Mouse (Mus musculus) neural tube, embryonic 13.5 days (tissue): ENCODE results near the gene Hivep3. TPM values are rescaled to one million over a fixed set of nuclear protein-coding genes. Genes with fewer than 3 reads are reported as not detected.

Source experiments
- ATAC-seq: fragments of 200-750 bp; cut with Nextera tagmentation; 2 replicates; pipeline ENCODE4 v1.8.0; 2017; ENCODE audit warnings: low read depth, mild to moderate bottlenecking, moderate TSS enrichment, moderate library complexity
- H3K27ac ChIP-seq: fragments of 300-500 bp; sonication (generic); replicated peaks from 2 replicates; pipeline ENCODE4 v1.5.1; 2015; ENCODE audit warnings: moderate library complexity, mild to moderate bottlenecking, inconsistent platforms
- H3K27me3 ChIP-seq: fragments of 300-500 bp; sonication (generic); 2 replicates; pipeline ENCODE4 v1.6.1; 2015; ENCODE audit warnings: mild to moderate bottlenecking, inconsistent platforms
- H3K36me3 ChIP-seq: fragments of 300-500 bp; sonication (generic); 2 replicates; pipeline ENCODE4 v1.6.1; 2015; ENCODE audit warnings: mild to moderate bottlenecking, inconsistent platforms
- H3K4me1 ChIP-seq: fragments of 300-500 bp; sonication (generic); replicated peaks from 2 replicates; pipeline ENCODE4 v1.6.1; 2015; ENCODE audit warnings: inconsistent platforms
- H3K4me2 ChIP-seq: fragments of 300-500 bp; sonication (generic); 2 replicates; pipeline ENCODE4 v1.6.1; 2015; ENCODE audit warnings: inconsistent platforms, mild to moderate bottlenecking, moderate library complexity
- H3K4me3 ChIP-seq: fragments of 300-500 bp; sonication (generic); 2 replicates; pipeline ENCODE4 v1.5.1; 2015; ENCODE audit warnings: mild to moderate bottlenecking, inconsistent platforms
- H3K9ac ChIP-seq: fragments of 300-500 bp; sonication (generic); 2 replicates; pipeline ENCODE4 v1.6.1; 2015; ENCODE audit warnings: moderate library complexity, mild to moderate bottlenecking, inconsistent platforms
- H3K9me3 ChIP-seq: fragments of 300-500 bp; sonication (generic); 2 replicates; pipeline ENCODE4 v1.6.1; 2016; ENCODE audit warnings: inconsistent platforms
- WGBS: fragments of 180-500 bp; shearing (Covaris S2); methylation state at CpG from one replicate; pipeline ENCODE4 v1.1.7; 2015; 5-methylcytosine and 5-hydroxymethylcytosine counted together
- polyA plus RNA-seq: library from polyadenylated mRNA; unstranded; fragments of >200 nt; fragmentation: Nextera tagmentation; extraction: Ambion mirVana; gene quantifications from 2 replicates; pipeline ENCODE4 v1.2.1, GENCODE M21; 2015

Hivep3 gene
- polyA plus RNA-seq, 1 experiment from 2014 or later, result 20.6 TPM

- H3K27ac ChIP-seq, result no peak overlapping the region
- no peak for ATAC-seq
- no peaks in the 10 kb centered on the region for H3K36me3 ChIP-seq
- no peaks in the 10 kb centered on the region for H3K9me3 ChIP-seq
- no peak overlapping the region for H3K9ac ChIP-seq
- no peak overlapping the region for H3K4me2 ChIP-seq
- H3K4me1 ChIP-seq, result peaks cover 30% of the 10 kb centered on the region
- no peak overlapping the region for H3K4me3 ChIP-seq
- no peaks in the 10 kb centered on the region for H3K27me3 ChIP-seq
- 33% methylated on average over 4 of the region's 4 CpGs for WGBS
Observed at GRCm38 (mm10) chr4:119882401-119882800, 148.8 kb downstream of the Hivep3 start.

- no peaks in the 10 kb centered on the region for H3K27me3 ChIP-seq
- ATAC-seq, result no peak
- H3K36me3 ChIP-seq, result no peaks in the 10 kb centered on the region
- H3K4me1 ChIP-seq, result peaks cover 33% of the 10 kb centered on the region
- 40% methylated on average over 5 of the region's 5 CpGs for WGBS
- no peaks in the 10 kb centered on the region for H3K9me3 ChIP-seq
- H3K27ac ChIP-seq, result no peak overlapping the region
- no peak overlapping the region for H3K4me2 ChIP-seq
- H3K9ac ChIP-seq, result no peak overlapping the region
- H3K4me3 ChIP-seq, result no peak overlapping the region
Observed at GRCm38 (mm10) chr4:119882814-119883213, 149.2 kb downstream of the Hivep3 start.

DNA sequence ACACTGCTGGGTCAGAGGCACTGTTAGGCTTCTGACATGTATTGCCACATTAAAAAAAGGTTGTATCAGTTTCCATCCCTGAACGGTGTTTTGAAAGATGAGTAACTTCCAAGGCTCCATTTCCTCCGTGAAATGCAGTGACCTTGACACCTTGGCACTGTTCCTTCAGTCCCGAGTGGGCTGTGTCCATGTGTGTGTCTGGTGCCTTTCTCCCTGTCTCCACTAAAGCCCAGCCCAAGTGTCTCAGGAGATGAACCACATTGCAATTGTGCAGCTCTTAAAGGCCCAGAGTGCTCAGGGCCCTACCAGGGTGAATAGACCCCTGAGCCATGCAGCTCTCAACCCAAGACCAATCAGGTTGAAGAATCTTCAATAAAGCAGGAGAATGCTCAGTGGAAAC lies 153.0 kb downstream of the Hivep3 start:
- Histone ChIP-seq H3K36me3 (no peaks in the 10 kb centered on the region), H3K9ac (no peak overlapping the region), H3K4me2 (no peak overlapping the region), H3K4me3 (no peak overlapping the region), H3K27me3 (no peaks in the 10 kb centered on the region), H3K9me3 (no peaks in the 10 kb centered on the region), H3K4me1 (peaks cover 15% of the 10 kb centered on the region; the same call in 1 of the 2 replicates), H3K27ac (no peak overlapping the region)
- ATAC-seq, result no peak
- 77% methylated on average over 3 of the region's 3 CpGs for WGBS

DNA sequence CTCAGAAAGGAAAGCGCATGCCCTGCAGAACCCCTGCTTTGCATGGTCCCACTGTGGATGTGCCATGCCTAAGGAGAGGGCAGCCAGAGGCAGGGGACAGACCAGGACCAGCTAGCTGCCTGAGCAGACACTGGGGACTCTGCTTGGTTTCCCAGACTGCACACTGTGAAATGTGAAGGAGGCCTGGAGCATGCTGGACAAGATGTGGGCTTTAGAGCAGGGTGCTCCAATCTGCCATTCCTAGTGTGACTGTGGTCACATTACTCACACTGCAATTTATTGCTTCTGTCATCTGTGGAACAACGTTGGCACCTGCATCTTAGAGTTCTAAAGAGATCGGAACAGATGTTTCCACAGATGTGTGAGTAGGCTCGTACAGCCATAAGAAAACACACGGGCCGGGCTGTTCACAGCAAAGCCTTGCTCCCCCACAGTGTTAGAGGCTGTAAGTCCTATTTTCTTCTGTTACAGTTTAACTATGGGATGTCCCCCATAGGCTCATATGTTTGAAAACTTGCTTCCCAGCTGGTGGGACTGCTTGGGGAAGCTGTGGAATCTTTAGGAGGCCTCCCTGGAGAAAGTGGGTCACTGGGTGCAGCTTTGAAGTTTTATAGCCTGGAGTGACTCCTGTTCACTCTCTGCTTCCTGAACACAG lies 154.1 kb downstream of the Hivep3 start:
- peak overlapping the region; percentile 39; the same call in 1 of the 2 replicates for H3K27ac ChIP-seq
- no peak for ATAC-seq

GRCm38 (mm10) chr4:119889760-119890159 lies 156.2 kb downstream of the Hivep3 start:
- H3K36me3 ChIP-seq, result no peaks in the 10 kb centered on the region
- H3K4me2 ChIP-seq, result no peak overlapping the region
- 0 out of 2 replicates have a peak, but pooled peaks cover 4% of the 10 kb centered on the region for H3K4me1 ChIP-seq
- no peak overlapping the region for H3K27ac ChIP-seq
- no peak overlapping the region for H3K4me3 ChIP-seq
- no peaks in the 10 kb centered on the region for H3K9me3 ChIP-seq
- H3K27me3 ChIP-seq, result no peaks in the 10 kb centered on the region
- no peak for ATAC-seq
- 78% methylated on average over 5 of the region's 5 CpGs for WGBS
- no peak overlapping the region for H3K9ac ChIP-seq

More for the DNA sequence above, 154.1 kb downstream of the Hivep3 start:
- H3K9me3 ChIP-seq, result no peaks in the 10 kb centered on the region
- H3K9ac ChIP-seq, result no peak overlapping the region
- H3K36me3 ChIP-seq, result no peaks in the 10 kb centered on the region
- H3K4me3 ChIP-seq, result no peak overlapping the region
- 70% methylated on average over 6 of the region's 6 CpGs for WGBS
- no peaks in the 10 kb centered on the region for H3K27me3 ChIP-seq
- H3K4me2 ChIP-seq, result no peak overlapping the region
- H3K4me1 ChIP-seq, result peaks cover 8% of the 10 kb centered on the region; the same call in 1 of the 2 replicates

GRCm38 (mm10) chr4:119893255-119893779 lies 159.7 kb downstream of the Hivep3 start:
- no peak overlapping the region for H3K4me2 ChIP-seq
- no peak overlapping the region for H3K27ac ChIP-seq
- ATAC-seq, result no peak
- H3K36me3 ChIP-seq, result no peaks in the 10 kb centered on the region
- no peaks in the 10 kb centered on the region for H3K4me1 ChIP-seq
- no peaks in the 10 kb centered on the region for H3K9me3 ChIP-seq
- H3K4me3 ChIP-seq, result no peak overlapping the region
- H3K27me3 ChIP-seq, result no peaks in the 10 kb centered on the region
- 52% methylated on average over 5 of the region's 5 CpGs for WGBS
- no peak overlapping the region for H3K9ac ChIP-seq

DNA sequence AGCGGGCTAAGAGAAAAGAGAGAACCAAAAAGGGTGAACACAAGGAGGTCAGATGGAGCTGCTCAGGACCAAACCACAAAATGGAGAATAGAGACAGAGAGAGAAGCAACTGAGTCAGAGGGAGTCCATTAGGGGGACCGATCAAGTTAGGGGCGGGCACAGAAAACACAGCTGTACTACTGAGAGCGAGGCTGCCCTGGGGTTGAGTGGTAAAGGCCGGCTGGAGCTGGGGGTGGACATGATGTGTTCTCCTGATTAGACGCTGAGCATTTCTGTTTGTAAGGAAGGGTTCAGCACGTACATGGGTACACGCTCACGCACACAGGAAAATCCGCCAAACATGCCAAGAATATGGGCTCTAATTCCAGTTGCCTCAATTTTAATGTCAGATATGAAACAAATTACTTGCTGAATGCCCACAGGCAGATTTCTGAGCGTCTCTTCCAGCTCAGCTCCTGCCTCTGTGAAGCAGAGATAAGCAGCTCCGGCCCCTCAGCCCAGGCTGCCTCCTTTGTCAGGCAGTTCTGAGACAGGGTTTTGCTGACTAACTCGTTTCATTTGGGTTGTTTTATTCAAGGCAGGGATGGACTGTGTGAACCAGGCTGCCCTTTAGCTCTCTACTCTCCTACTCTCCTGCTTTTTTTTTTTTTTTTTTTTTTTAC lies 161.3 kb downstream of the Hivep3 start:
- Histone ChIP-seq H3K4me2 (no peak overlapping the region), H3K9ac (0 out of 2 replicates have a peak overlapping the region, but pooled peaks have one; percentile 5), H3K9me3 (no peaks in the 10 kb centered on the region), H3K36me3 (no peaks in the 10 kb centered on the region), H3K27me3 (no peaks in the 10 kb centered on the region), H3K4me3 (no peak overlapping the region), H3K4me1 (no peaks in the 10 kb centered on the region), H3K27ac (no peak overlapping the region; the same call in 1 of the 2 replicates)
- WGBS, result 70% methylated on average over 13 of the region's 13 CpGs
- ATAC-seq, result no peak

DNA sequence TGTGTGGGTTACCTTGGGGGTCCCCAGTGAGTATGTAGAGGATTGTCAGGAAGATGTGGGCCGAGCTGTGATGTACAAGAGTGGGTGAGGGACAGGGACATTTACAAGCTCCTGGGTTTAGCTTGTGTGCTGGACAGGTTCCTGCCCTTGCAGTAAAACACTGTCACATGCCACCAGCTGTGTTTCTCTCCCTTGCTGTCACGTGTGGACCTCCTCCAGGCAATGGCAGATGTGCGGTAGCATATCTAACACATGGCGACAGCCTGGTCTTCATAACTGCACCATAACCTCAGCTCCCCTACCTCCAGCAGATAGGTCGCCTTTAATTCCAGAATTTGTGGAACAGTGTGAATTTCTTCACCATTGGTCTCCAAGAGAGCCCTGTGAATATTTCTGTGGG lies 161.9 kb downstream of the Hivep3 start:
- ATAC-seq, result no peak
- Histone ChIP-seq H3K27ac (peak overlapping the region; percentile 28; the same call in 1 of the 2 replicates), H3K4me1 (no peaks in the 10 kb centered on the region), H3K4me2 (no peak overlapping the region), H3K9me3 (no peaks in the 10 kb centered on the region), H3K36me3 (no peaks in the 10 kb centered on the region), H3K27me3 (no peaks in the 10 kb centered on the region), H3K9ac (0 out of 2 replicates have a peak overlapping the region, but pooled peaks have one; percentile 5), H3K4me3 (no peak overlapping the region)
- WGBS, result 72% methylated on average over 5 of the region's 5 CpGs

GRCm38 (mm10) chr4:119896572-119896971 lies 163.0 kb downstream of the Hivep3 start:
- no peak for ATAC-seq
- no peak overlapping the region for H3K27ac ChIP-seq
- 78% methylated on average over 3 of the region's 3 CpGs for WGBS

DNA sequence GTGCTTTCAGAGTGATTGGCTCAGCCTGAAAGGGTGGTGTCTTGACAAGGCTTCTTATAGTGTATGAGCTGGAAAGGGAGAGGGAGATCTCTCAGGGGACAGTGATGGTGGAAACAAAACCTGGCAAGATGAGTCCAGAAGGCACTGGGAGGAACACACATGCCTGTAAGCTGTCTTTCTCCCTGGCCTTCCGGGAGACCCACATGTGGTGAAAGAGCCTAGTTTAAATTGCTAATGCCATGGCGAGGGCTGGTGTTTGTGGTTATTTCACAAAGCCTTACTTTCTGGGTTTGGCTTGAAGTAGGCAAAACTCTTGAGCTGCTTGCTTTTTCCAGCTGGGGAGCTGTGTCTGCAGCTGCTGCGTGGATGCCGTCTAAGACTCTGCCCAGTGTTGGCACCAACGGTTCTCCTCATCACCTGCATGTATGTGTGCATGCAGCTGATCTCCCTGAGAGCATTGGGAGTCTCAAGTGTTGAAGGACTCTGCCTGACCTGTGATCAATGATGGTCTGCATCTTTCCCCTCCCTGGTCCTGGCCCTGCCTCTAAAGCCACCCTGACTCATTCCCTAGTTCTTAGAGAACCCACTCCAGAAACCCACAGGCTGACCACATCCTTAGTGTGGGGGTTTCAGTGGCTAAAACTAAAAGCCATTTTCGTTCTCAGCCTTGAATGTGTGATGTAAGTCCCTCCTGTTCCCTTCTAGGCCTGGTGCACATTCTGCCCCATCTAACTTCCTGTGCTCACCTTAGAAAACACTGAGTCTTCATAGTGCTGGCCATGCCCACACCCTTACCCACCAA lies 163.7 kb downstream of the Hivep3 start:
- no peak for ATAC-seq
- Histone ChIP-seq H3K4me1 (peaks cover 10% of the 10 kb centered on the region), H3K9ac (no peak overlapping the region), H3K4me3 (no peak overlapping the region), H3K27me3 (no peaks in the 10 kb centered on the region), H3K4me2 (no peak overlapping the region), H3K27ac (no peak overlapping the region), H3K36me3 (no peaks in the 10 kb centered on the region), H3K9me3 (no peaks in the 10 kb centered on the region)
- 68% methylated on average over 6 of the region's 6 CpGs for WGBS

More at GRCm38 (mm10) chr4:119896572-119896971, 163.0 kb downstream of the Hivep3 start:
- Histone ChIP-seq H3K4me1 (peaks cover 3% of the 10 kb centered on the region), H3K9ac (no peak overlapping the region), H3K4me2 (no peak overlapping the region), H3K9me3 (no peaks in the 10 kb centered on the region), H3K4me3 (no peak overlapping the region), H3K27me3 (no peaks in the 10 kb centered on the region), H3K36me3 (no peaks in the 10 kb centered on the region)

GRCm38 (mm10) chr4:119901556-119902491 lies 168.2 kb downstream of the Hivep3 start:
- no peaks in the 10 kb centered on the region for H3K27me3 ChIP-seq
- 48% methylated on average over 16 of the region's 16 CpGs for WGBS
- H3K4me2 ChIP-seq, result no peak overlapping the region
- no peaks in the 10 kb centered on the region for H3K9me3 ChIP-seq
- H3K36me3 ChIP-seq, result no peaks in the 10 kb centered on the region
- no peak overlapping the region for H3K4me3 ChIP-seq
- H3K4me1 ChIP-seq, result peaks cover 20% of the 10 kb centered on the region
- no peak overlapping the region for H3K9ac ChIP-seq
- ATAC-seq, result peak; percentile 55; the same call in 1 of the 2 replicates
- H3K27ac ChIP-seq, result peak overlapping the region; percentile 76
